Mouse (Mus musculus) ES-E14 (cell line): ENCODE measurements around the gene Olfr288.

Experiments
- CHD2 ChIP-seq: IDR thresholded peaks from 2 replicates; pipeline ENCODE4 v1.6.1; 2014; ENCODE audit warnings: mild to moderate bottlenecking, low read depth, low read length, inconsistent platforms
- HCFC1 ChIP-seq: IDR thresholded peaks from 2 replicates; pipeline ENCODE4 v1.6.1; 2012; ENCODE audit warnings: low read length, inconsistent platforms, borderline replicate concordance; ENCODE audit not compliant: insufficient read depth
- MAFK ChIP-seq: IDR thresholded peaks from 2 replicates; pipeline ENCODE4 v1.6.1; 2014; ENCODE audit warnings: mild to moderate bottlenecking, low read depth, low read length, inconsistent platforms; ENCODE audit not compliant: insufficient read depth
- ZNF384 ChIP-seq: IDR thresholded peaks from 2 replicates; pipeline ENCODE4 v1.6.1; 2012; ENCODE audit warnings: low read depth, low read length, inconsistent platforms

DNA sequence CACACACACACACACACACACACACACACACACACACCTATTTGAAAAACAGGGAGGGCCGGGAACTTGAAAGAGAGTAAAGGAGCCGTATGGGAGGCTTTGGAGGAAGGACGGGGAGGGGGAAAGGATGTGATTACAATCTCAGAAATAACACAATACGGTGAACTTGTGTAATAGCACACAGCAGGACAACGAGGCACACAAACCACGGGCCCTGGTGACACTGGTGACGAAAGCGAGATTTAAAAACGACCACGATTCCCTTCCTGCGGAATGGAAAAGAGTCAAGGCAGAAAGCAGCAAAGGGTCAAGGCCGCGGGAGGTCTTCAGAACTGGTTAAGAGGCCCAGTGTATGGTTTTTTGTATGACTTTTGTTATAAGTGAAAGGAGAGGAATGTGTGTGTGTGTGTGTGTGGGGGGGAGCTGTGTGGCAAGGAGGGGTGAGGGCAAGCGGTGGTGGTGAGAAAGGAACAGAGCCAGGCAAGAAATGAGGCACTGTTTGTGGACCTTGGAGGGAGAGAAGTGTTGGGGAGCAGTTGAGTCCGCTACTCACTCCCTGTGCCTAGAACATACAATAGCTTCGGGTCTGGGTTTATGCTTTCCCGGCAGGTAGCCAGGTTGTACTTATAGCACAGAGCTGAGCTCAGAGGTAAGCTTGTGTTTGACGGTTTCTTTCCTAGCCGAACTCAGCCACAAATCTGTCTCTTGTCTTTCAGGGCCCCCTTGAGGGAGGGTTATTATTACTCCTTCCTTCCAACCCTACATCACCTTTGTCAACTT, 34.1 kb downstream of the Olfr288 start:
- TF ChIP-seq CHD2, result no peak
- no peak for TF ChIP-seq HCFC1
- TF ChIP-seq MAFK, result no peak
- no peak for TF ChIP-seq ZNF384
